Mouse (Mus musculus): ENCODE results near the gene Islr. TPM values are rescaled to one million over a fixed set of nuclear protein-coding genes. Genes with fewer than 3 reads are reported as not detected.
A peak's percentile ranks its signal among the peaks of the same experiment; 100 is the strongest.

Gene Islr
- total and polyA plus RNA-seq, 3 experiments: not detected

DNA sequence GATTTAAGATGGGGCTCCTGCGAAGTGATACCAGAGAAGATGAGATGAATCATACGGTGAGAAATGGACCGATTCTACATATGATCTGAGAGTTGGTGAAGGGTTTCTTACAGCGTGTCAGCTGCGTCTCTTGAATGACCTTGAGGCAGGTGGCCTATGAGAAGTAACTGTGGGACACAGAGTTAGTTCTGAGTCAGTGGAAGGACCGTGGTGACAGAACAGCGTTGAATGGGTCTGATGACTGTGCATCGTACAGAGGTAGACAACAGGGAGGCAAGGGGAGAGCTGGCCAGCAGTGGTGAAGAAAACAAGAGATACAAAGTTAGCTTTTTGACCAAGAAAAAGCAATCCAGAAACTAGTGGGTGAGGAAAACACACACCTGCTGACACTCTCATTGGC, 46.2 kb upstream of the Islr start:
- H3K27ac ChIP-seq (ENCODE audit: control insufficient read depth, low read depth, low read length): no peak overlapping the region; the same call in 1 of the 2 replicates
- peaks cover 2 to 11% of the 10 kb centered on the region in 2 experiments for H3K4me1 ChIP-seq (ENCODE audit: control insufficient read depth in 1 of 2, insufficient read depth in 2 of 2, low read length in 2 of 2)
- TF ChIP-seq POLR2AphosphoS5 (IDR thresholded peaks at IDR 0.05; ENCODE audit: borderline replicate concordance, low read depth, low read length) (no peak), RAD21 (IDR thresholded peaks at IDR 0.05; ENCODE audit: low read depth, low read length) (no peak), EP300 (IDR thresholded peaks at IDR 0.05; ENCODE audit: low read depth in 1 of 2, low read length in 2 of 2) (no peak)
- peaks cover 22% of the 10 kb centered on the region for H3K79me2 ChIP-seq (ENCODE audit: control insufficient read depth, insufficient read depth, low read length, poor library complexity)
- no peak overlapping the region for H3K4me3 ChIP-seq (ENCODE audit: control insufficient read depth in 1 of 2, insufficient read depth in 1 of 2, low read depth in 2 of 2, low read length in 2 of 2)
- H3K9me3 ChIP-seq (replicated peaks; ENCODE audit: insufficient read depth, low read length): no peaks in the 10 kb centered on the region
- H3K9ac ChIP-seq (ENCODE audit: control insufficient read depth, low read depth, low read length, poor library complexity, severe bottlenecking): no peak overlapping the region
- peaks cover 0 to 13% of the 10 kb centered on the region in 2 experiments; a peak in 2 of 4 replicates for H3K36me3 ChIP-seq (ENCODE audit: control insufficient read depth in 1 of 2, insufficient read depth in 2 of 2, low read length in 2 of 2)
- H3K27me3 ChIP-seq (ENCODE audit: control insufficient read depth in 1 of 2, insufficient read depth in 2 of 2, low read length in 2 of 2): no peaks in the 10 kb centered on the region
- DNase-seq (ENCODE audit: low read depth, low spot score): no peak

DNA sequence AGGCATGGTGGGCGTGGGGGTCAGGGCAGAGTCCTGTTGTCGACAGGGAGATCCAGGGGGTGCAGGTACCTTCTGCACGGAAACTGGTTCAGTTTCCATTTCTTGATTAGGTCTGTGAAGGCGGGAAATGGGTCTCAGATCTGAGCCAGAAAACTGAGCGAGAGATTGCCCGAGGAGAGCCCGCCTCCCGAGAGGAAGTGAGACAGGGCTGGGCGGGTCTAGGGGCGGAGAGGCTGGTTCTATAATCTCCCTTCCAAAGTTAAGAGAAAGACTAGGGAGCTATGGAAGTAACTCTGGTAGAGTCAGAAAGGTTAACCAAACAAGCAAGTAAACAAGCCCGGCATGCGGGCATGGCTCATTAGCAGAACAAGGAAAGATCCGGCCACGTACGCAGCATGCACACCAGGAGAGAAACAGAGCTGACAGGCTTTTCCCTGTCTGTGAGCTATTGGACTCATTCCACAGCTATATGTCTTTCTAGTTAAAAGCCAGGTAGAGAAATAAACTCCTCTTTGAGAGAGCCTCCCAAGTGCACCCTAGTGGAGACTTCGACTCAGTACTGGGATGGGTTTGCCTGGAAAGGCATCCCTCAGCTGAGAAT, 45.6 kb upstream of the Islr start, which contains the start of gene Pml:
Gene Pml (minus strand): TSS at position 195 of the 601 bp plus-strand sequence.
- peak; percentile 91 for DNase-seq (ENCODE audit: low read depth, low spot score)
- Histone ChIP-seq H3K79me2 (ENCODE audit: control insufficient read depth, insufficient read depth, low read length, poor library complexity) (peaks cover 27% of the 10 kb centered on the region), H3K4me3 (ENCODE audit: control insufficient read depth in 1 of 2, insufficient read depth in 1 of 2, low read depth in 2 of 2, low read length in 2 of 2) (peak within 1 kb of the TSS; percentile 59 to 81), H3K4me1 (ENCODE audit: control insufficient read depth in 1 of 2, insufficient read depth in 2 of 2, low read length in 2 of 2) (peaks cover 4 to 15% of the 10 kb centered on the region in 2 experiments), H3K9me3 (replicated peaks; ENCODE audit: insufficient read depth, low read length) (no peaks in the 10 kb centered on the region), H3K36me3 (ENCODE audit: control insufficient read depth in 1 of 2, insufficient read depth in 2 of 2, low read length in 2 of 2) (peaks cover 0 to 20% of the 10 kb centered on the region in 2 experiments; a peak in 2 of 4 replicates), H3K27ac (ENCODE audit: control insufficient read depth, low read depth, low read length) (peak within 1 kb of the TSS; percentile 82), H3K9ac (ENCODE audit: control insufficient read depth, low read depth, low read length, poor library complexity, severe bottlenecking) (peak within 1 kb of the TSS; percentile 73), H3K27me3 (ENCODE audit: control insufficient read depth in 1 of 2, insufficient read depth in 2 of 2, low read length in 2 of 2) (no peaks in the 10 kb centered on the region)
- TF ChIP-seq ZNF384 (IDR thresholded peaks at IDR 0.05; ENCODE audit: low read depth, low read length): no peak
- no peak for TF ChIP-seq USF1 (IDR thresholded peaks at IDR 0.05; ENCODE audit: low read depth, low read length)
- TF ChIP-seq NELFE (IDR thresholded peaks at IDR 0.05; ENCODE audit: low read depth, low read length): peak; percentile 81
- TF ChIP-seq MXI1 (IDR thresholded peaks at IDR 0.05; ENCODE audit: low read depth, low read length): peak; percentile 31; the same call in 1 of the 2 replicates
- TF ChIP-seq POLR2A (IDR thresholded peaks at IDR 0.05; ENCODE audit: control insufficient read depth in 1 of 2, insufficient read depth in 1 of 2, low read depth in 1 of 2, low read length in 2 of 2, poor library complexity in 1 of 2): peak; percentile 72 to 89
- TF ChIP-seq EP300 (IDR thresholded peaks at IDR 0.05; ENCODE audit: low read depth in 1 of 2, low read length in 2 of 2): no peak
- TF ChIP-seq KAT2A (conservative IDR thresholded peaks at IDR 0.05; ENCODE audit: low read depth, low read length): no peak
- no peak for TF ChIP-seq JUND (IDR thresholded peaks at IDR 0.05; ENCODE audit: low read depth, low read length)
- peak; percentile 72 for TF ChIP-seq ZMIZ1 (IDR thresholded peaks at IDR 0.05; ENCODE audit: low read depth, low read length)
- peak; percentile 89 for TF ChIP-seq POLR2AphosphoS2 (IDR thresholded peaks at IDR 0.05; ENCODE audit: low read length)
- no peak for TF ChIP-seq RAD21 (IDR thresholded peaks at IDR 0.05; ENCODE audit: low read depth, low read length)
- 0 out of 2 replicates have a peak, but pooled peaks have one; percentile 6 for TF ChIP-seq SMC3 (IDR thresholded peaks at IDR 0.05; ENCODE audit: low read depth, low read length)
- no peak for TF ChIP-seq ELF1 (IDR thresholded peaks at IDR 0.05; ENCODE audit: low read depth, low read length)
- no peak for TF ChIP-seq GATA1 (IDR thresholded peaks at IDR 0.05; ENCODE audit: low read depth, low read length)
- no peak for TF ChIP-seq MEF2A (IDR thresholded peaks at IDR 0.05; ENCODE audit: extremely low read depth, insufficient replicate concordance, low read depth, low read length, poor library complexity, severe bottlenecking)
- TF ChIP-seq POLR2AphosphoS5 (IDR thresholded peaks at IDR 0.05; ENCODE audit: borderline replicate concordance, low read depth, low read length): no peak
- no peak for TF ChIP-seq UBTF (IDR thresholded peaks at IDR 0.05; ENCODE audit: borderline replicate concordance, insufficient read depth, low read depth, low read length)
- peak; percentile 98 for TF ChIP-seq E2F4 (IDR thresholded peaks at IDR 0.05; ENCODE audit: borderline replicate concordance, low read depth, low read length)
- TF ChIP-seq MYB (IDR thresholded peaks at IDR 0.05; ENCODE audit: low read depth, low read length): no peak
- TF ChIP-seq CHD2 (IDR thresholded peaks at IDR 0.05; ENCODE audit: low read length): no peak
- no peak for TF ChIP-seq ZKSCAN1 (IDR thresholded peaks at IDR 0.05; ENCODE audit: low read depth, low read length)
- TF ChIP-seq MAX (IDR thresholded peaks at IDR 0.05; ENCODE audit: low read length): no peak
- no peak for TF ChIP-seq MYC (IDR thresholded peaks at IDR 0.05; ENCODE audit: low read depth, low read length)
- TF ChIP-seq BHLHE40 (IDR thresholded peaks at IDR 0.05; ENCODE audit: borderline replicate concordance, low read depth, low read length): no peak
- no peak for TF ChIP-seq TAL1 (IDR thresholded peaks at IDR 0.05; ENCODE audit: low read length)
- peak in 1 of 3 experiments; percentile 21; a peak in 1 of 6 replicates for TF ChIP-seq CTCF (IDR thresholded peaks at IDR 0.05 in 2 of 3, conservative IDR thresholded peaks at IDR 0.05 in 1 of 3; ENCODE audit: control insufficient read depth in 1 of 3, insufficient read depth in 1 of 3, low read depth in 2 of 3, low read length in 3 of 3, poor library complexity in 1 of 3, severe bottlenecking in 1 of 3)
- TF ChIP-seq TBP (IDR thresholded peaks at IDR 0.05; ENCODE audit: low read depth, low read length): peak; percentile 81; the same call in 1 of the 2 replicates
- TF ChIP-seq RCOR1 (IDR thresholded peaks at IDR 0.05; ENCODE audit: low read depth, low read length): no peak
- TF ChIP-seq CHD1 (IDR thresholded peaks at IDR 0.05; ENCODE audit: low read depth, low read length): 0 out of 2 replicates have a peak, but pooled peaks have one; percentile 18
- no peak for TF ChIP-seq MAZ (IDR thresholded peaks at IDR 0.05; ENCODE audit: low read depth, low read length)
- TF ChIP-seq ZC3H11A (IDR thresholded peaks at IDR 0.05; ENCODE audit: low read depth, low read length): no peak

Data from MEL (cell line).